Mouse (Mus musculus): Measurements from ENCODE around the gene Mrps31. TPM values are rescaled to one million over a fixed set of nuclear protein-coding genes. Genes with fewer than 3 reads are reported as not detected.

Mrps31 gene
- polyA plus RNA-seq, 1 experiment from 2014 or later: 33.8 TPM

DNA sequence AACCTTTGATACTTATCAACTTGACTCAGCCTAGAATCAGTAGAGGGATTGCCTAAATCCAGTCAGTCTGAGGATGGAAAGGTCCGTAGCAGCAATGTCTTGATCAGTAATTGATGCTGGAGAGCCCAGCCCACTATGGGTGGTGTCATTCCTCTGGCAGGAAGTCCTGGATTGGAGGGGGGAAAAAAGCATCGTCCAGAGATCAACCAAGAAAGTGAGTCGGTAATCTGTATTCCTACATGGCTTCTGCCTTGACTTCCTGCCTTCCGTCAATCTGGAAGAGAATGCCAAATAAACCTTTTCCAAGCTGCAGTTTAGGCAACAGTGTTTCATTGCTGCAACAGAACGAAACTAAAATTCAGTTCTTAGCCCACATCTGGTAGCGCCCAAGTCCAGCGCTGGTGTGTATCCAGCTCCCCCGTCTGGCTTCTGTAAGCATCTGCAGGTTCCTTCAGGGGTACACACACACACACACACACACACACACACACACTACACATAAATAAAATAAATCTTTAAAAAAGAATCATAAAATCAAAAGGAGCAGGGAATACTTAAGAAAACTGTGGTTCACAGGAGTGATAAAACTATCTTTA lies 11.8 kb upstream of the Mrps31 start:
- H3K4me1 ChIP-seq (replicated peaks): peaks cover 12% of the 10 kb centered on the region
- peak overlapping the region; percentile 88; the same call in 1 of the 2 replicates for H3K27ac ChIP-seq
- H3K27me3 ChIP-seq: peaks cover 5% of the 10 kb centered on the region; the same call in 1 of the 2 replicates
- no peak for ATAC-seq (ENCODE audit: low FRiP score)
- H3K36me3 ChIP-seq: no peaks in the 10 kb centered on the region
- peak overlapping the region; percentile 85; the same call in 1 of the 2 replicates for H3K9ac ChIP-seq
- peak overlapping the region; percentile 70 for H3K4me3 ChIP-seq
- H3K9me3 ChIP-seq: no peaks in the 10 kb centered on the region
- 95% methylated on average over 8 of the region's 8 CpGs for WGBS
- peak overlapping the region; percentile 80 for H3K4me2 ChIP-seq

DNA sequence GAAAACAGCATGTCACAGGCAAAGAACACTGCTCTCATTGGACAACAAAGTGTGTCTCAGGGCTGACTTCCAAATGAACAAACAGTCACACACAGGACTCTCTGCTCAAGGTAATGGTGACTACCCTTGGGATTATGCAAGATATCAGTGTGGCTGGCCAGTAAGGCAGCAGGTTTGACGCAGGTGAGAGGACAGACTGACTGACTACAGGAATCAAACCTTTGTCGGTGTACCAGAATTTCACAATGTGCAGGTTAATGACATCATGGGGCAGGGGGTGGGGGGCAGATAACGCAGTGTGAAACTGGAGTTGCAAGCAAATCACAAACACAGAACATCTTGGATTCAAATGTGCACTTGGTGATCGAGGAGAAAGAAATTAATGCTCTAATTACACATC lies 10.6 kb upstream of the Mrps31 start:
- no peaks in the 10 kb centered on the region for H3K9me3 ChIP-seq
- H3K4me3 ChIP-seq: no peak overlapping the region
- no peak for ATAC-seq (ENCODE audit: low FRiP score)
- H3K27ac ChIP-seq: no peak overlapping the region
- H3K27me3 ChIP-seq: peaks cover 9% of the 10 kb centered on the region; the same call in 1 of the 2 replicates
- H3K4me2 ChIP-seq: no peak overlapping the region
- H3K9ac ChIP-seq: no peak overlapping the region
- H3K4me1 ChIP-seq (replicated peaks): peaks cover 12% of the 10 kb centered on the region
- WGBS: 86% methylated on average over 4 of the region's 4 CpGs
- H3K36me3 ChIP-seq: no peaks in the 10 kb centered on the region

DNA sequence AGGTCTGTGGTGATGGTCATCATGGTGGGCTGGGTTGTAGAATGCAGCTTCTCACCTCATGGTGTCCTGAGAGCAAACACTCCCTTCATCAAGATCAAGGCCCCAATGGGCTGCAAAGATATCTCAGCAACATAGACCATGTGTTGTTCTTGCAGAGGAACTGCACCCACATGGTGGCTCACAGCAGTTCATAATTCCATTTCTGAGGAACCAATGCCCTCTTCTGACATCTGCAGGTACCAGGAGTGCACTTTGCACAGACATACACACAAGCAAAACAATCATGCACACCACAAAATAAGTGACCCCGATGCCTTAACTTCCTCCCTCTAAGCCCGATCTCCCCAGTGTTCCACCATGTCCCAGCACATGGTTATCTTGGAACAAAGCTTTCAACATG lies 7.9 kb upstream of the Mrps31 start:
- ATAC-seq (ENCODE audit: low FRiP score): no peak
- Histone ChIP-seq H3K27ac (no peak overlapping the region), H3K27me3 (peaks cover 14% of the 10 kb centered on the region; the same call in 1 of the 2 replicates), H3K4me1 (replicated peaks) (peaks cover 5% of the 10 kb centered on the region; the same call in 1 of the 2 replicates), H3K9me3 (no peaks in the 10 kb centered on the region), H3K4me2 (no peak overlapping the region), H3K4me3 (no peak overlapping the region), H3K36me3 (no peaks in the 10 kb centered on the region), H3K9ac (no peak overlapping the region)
- 95% methylated on average over 2 of the region's 2 CpGs for WGBS

DNA sequence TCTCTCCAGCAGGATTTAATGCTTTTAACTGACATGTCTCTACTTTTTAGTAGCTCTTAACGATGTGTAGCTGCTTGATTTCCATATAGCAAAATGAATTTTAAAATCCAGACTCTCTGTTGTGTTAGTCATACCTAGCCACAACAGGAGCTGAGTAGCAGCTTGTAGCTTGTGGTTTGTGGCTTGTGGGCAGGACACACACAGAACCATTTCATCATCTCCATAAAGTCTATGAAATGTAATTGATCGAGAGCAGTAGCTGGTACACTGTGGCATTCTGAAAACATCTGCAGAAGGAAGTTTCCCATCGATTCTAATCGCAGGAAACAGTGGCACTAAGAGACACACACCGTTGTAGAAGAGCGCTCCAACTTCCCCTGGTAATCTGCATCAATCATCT lies 5.4 kb upstream of the Mrps31 start:
- Histone ChIP-seq H3K27me3 (peaks cover 14% of the 10 kb centered on the region; the same call in 1 of the 2 replicates), H3K9me3 (no peaks in the 10 kb centered on the region), H3K4me1 (replicated peaks) (peaks cover 3% of the 10 kb centered on the region), H3K4me3 (no peak overlapping the region), H3K4me2 (no peak overlapping the region), H3K27ac (no peak overlapping the region), H3K36me3 (no peaks in the 10 kb centered on the region), H3K9ac (no peak overlapping the region)
- 79% methylated on average over 6 of the region's 6 CpGs for WGBS
- ATAC-seq (ENCODE audit: low FRiP score): no peak

DNA sequence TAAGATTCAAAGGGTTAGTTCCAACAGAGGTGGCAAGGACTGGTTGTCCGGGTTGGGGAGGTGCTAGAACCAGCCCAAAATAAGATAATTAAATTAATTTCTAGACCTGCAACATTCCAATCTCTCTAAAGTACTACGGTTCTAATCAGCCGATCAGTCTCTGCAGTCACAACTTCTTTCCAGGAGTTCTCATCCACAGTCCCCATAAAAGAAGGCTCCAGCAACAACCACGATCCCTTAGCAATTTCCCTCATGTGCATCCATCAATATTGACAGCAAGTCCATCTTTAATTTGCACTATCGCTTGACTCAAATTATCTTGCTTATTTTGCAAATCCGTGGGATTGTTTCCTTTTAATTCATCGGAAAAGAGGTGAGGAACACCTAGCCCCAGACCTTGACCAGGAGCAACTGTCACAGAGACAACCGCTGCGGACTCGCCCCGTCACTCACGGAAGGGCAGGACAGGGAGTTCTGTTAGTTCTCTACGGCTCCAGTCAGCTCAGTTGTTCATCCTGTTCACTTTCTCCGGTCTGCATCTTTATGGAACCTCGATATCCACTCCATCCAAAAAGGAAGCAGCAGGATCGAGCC lies 376 bp upstream of the Mrps31 start:
- H3K4me1 ChIP-seq (replicated peaks): peaks cover 23% of the 10 kb centered on the region
- ATAC-seq (ENCODE audit: low FRiP score): peak; percentile 65
- 16% methylated on average over 16 of the region's 16 CpGs for WGBS
- H3K4me2 ChIP-seq: peak overlapping the region; percentile 85
- H3K36me3 ChIP-seq: peaks cover 5% of the 10 kb centered on the region
- peak overlapping the region; percentile 71 for H3K4me3 ChIP-seq
- H3K27me3 ChIP-seq: 0 out of 2 replicates have a peak, but pooled peaks cover 5% of the 10 kb centered on the region
- peak overlapping the region; percentile 89 for H3K9ac ChIP-seq
- no peaks in the 10 kb centered on the region for H3K9me3 ChIP-seq
- H3K27ac ChIP-seq: peak overlapping the region; percentile 85

DNA sequence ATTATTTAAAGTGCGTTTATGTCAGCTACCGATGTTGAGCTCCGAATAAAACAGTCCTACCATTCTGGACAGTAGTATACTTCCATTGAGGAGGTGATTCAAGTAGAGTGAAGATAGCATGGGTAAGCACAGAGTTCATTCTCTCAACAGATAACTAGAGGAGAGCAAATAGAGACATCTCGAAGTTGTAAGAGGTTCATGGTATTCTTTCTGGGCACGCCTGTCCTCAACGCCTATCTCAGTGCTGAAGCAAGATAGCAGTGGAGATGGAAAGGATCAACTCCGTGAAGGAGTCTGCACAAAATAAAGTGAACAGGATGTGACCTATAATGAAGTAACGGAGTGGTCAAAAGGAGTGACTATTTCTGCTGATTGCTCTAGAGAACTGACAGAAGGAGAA lies 810 bp downstream of the Mrps31 start:
- H3K4me2 ChIP-seq: peak overlapping the region; percentile 85
- no peak for ATAC-seq (ENCODE audit: low FRiP score)
- no peaks in the 10 kb centered on the region for H3K9me3 ChIP-seq
- 0 out of 2 replicates have a peak, but pooled peaks cover 5% of the 10 kb centered on the region for H3K27me3 ChIP-seq
- peaks cover 23% of the 10 kb centered on the region for H3K4me1 ChIP-seq (replicated peaks)
- peaks cover 12% of the 10 kb centered on the region for H3K36me3 ChIP-seq
- WGBS: 26% methylated on average over 8 of the region's 8 CpGs
- no peak overlapping the region for H3K27ac ChIP-seq
- H3K9ac ChIP-seq: peak overlapping the region; percentile 89
- H3K4me3 ChIP-seq: peak overlapping the region; percentile 71

Other genes starting within 250 kb of the Mrps31 start
- gene Nek3, start 244.9 kb upstream of the Mrps31 start, polyA plus RNA-seq (2015; fragmentation: Nextera tagmentation; extraction: Ambion mirVana): 9.5 and 10.4 TPM in 2 replicates
- gene Ckap2, start 225.5 kb upstream of the Mrps31 start, polyA plus RNA-seq (2015; fragmentation: Nextera tagmentation; extraction: Ambion mirVana): 16.9 and 19.1 TPM in 2 replicates
- gene Vps36, start 218.6 kb upstream of the Mrps31 start, polyA plus RNA-seq (2015; fragmentation: Nextera tagmentation; extraction: Ambion mirVana): 42.1 and 42.3 TPM in 2 replicates
- gene Thsd1, start 184.0 kb upstream of the Mrps31 start, polyA plus RNA-seq (2015; fragmentation: Nextera tagmentation; extraction: Ambion mirVana): 8.3 and 8.5 TPM in 2 replicates
- gene Tpte, start 127.9 kb upstream of the Mrps31 start, polyA plus RNA-seq (2015; fragmentation: Nextera tagmentation; extraction: Ambion mirVana): not detected in 2 replicates
- gene Slc25a15, start 12.8 kb upstream of the Mrps31 start, polyA plus RNA-seq (2015; fragmentation: Nextera tagmentation; extraction: Ambion mirVana): 8.8 TPM in 2 replicates

All from hindbrain, embryonic 13.5 days (tissue).